Mouse (Mus musculus) heart, postnatal 0 days (tissue): ENCODE results near the gene Gmds.

ENCODE experiments used
- CTCF ChIP-seq: IDR thresholded peaks from 2 replicates; pipeline ENCODE4 v1.5.1; 2016; ENCODE audit warnings: antibody characterized with exemption, control low read depth, low read depth
- EP300 ChIP-seq: IDR thresholded peaks from 2 replicates; pipeline ENCODE4 v1.6.1; 2016; ENCODE audit warnings: antibody characterized with exemption, low read depth

DNA sequence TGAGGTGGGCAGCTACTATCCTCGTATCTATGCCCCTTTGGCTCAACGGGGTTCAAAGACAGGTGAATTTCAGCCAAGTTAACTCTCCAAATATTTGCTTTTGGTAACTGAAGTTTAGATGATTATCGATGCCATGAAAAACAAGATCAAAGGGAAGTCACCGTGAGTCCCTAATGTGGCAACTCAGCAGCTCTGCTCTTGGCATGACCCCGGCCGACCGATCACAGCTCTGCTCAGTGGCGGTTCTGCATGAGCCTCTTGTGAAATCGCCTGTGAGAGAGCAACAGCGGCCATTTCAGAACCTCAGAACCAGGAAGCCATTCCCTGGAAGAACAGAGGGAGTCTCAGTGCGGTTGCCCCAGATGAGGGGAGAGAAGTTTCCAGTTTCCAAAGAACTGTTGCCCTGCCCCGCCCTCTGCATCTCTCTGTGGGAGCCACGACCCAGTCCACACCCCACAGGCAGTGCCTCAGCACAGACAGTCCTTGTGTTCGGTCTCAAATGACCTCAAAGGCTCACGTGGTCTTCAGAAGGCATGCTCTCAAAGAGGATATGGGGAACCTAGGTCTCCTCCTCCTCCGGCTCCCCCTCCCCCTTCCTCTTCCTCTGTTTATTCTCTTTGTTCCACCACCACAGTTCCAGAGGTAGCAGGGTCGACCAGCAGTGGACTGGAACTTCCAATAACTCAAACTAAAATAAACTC lies 559.1 kb downstream of the Gmds start:
- TF ChIP-seq CTCF (no peak), EP300 (no peak)
